Mouse (Mus musculus) lung, postnatal 0 days (tissue): ENCODE data around the gene Garem2.

Source experiments
- CTCF ChIP-seq: IDR thresholded peaks from 2 replicates; pipeline ENCODE4 v1.5.1; 2016; ENCODE audit warnings: antibody characterized with exemption, mild to moderate bottlenecking
- EP300 ChIP-seq: IDR thresholded peaks from 2 replicates; pipeline ENCODE4 v1.6.1; 2016; ENCODE audit warnings: antibody characterized with exemption, mild to moderate bottlenecking, control low read depth

DNA sequence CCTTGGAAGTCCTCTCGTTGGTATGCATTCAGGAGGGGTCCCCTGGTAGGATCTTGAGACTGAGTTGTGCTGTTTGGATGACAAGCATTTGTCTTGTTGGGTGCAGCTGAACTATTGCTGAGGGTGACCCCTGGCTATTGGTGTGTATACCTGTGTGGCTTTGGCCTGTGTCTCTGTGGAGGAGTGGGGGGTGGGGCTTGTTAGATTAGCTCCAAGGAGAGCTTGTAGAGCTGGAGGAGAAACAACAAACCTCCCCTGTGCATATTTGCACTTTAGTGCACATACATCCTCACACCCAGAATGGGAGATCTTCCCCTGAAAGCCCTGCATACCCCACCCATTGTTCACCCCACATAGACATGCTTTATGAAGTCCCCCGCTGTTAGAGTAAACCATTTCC lies 1.8 kb downstream of the Garem2 start:
- no peak for TF ChIP-seq CTCF
- no peak for TF ChIP-seq EP300
